Mouse (Mus musculus) heart, embryonic 12.5 days (tissue): ENCODE data around the gene Dhx36. TPM values are rescaled to one million over a fixed set of nuclear protein-coding genes. Genes with fewer than 3 reads are reported as not detected.

Experiments used
- ATAC-seq: fragments of 200-750 bp; cut with Nextera tagmentation; 2 replicates; pipeline ENCODE4 v1.8.0; 2017; ENCODE audit warnings: moderate TSS enrichment, moderate library complexity; ENCODE audit not compliant: insufficient number of reproducible peaks, low FRiP score
- H3K27ac ChIP-seq: fragments of 300-500 bp; sonication (generic); 2 replicates; pipeline ENCODE4 v1.5.1; 2016; ENCODE audit warnings: mild to moderate bottlenecking, moderate library complexity; ENCODE audit not compliant: poor library complexity, severe bottlenecking
- H3K27me3 ChIP-seq: fragments of 300-500 bp; sonication (generic); replicated peaks from 2 replicates; pipeline ENCODE4 v1.6.1; 2016; ENCODE audit warnings: mild to moderate bottlenecking, moderate library complexity
- H3K36me3 ChIP-seq: fragments of 300-500 bp; sonication (generic); 2 replicates; pipeline ENCODE4 v1.6.1; 2016; ENCODE audit warnings: mild to moderate bottlenecking, moderate library complexity
- H3K4me1 ChIP-seq: fragments of 300-500 bp; sonication (generic); replicated peaks from 2 replicates; pipeline ENCODE4 v1.6.1; 2016; ENCODE audit warnings: mild to moderate bottlenecking
- H3K4me2 ChIP-seq: fragments of 300-500 bp; sonication (generic); 2 replicates; pipeline ENCODE4 v1.6.1; 2016; ENCODE audit warnings: mild to moderate bottlenecking, moderate library complexity
- H3K4me3 ChIP-seq: fragments of 300-500 bp; sonication (generic); 2 replicates; pipeline ENCODE4 v1.5.1; 2016; ENCODE audit warnings: mild to moderate bottlenecking
- H3K9ac ChIP-seq: fragments of 300-500 bp; sonication (generic); 2 replicates; pipeline ENCODE4 v1.6.1; 2016; ENCODE audit warnings: mild to moderate bottlenecking, moderate library complexity
- H3K9me3 ChIP-seq: fragments of 300-500 bp; sonication (generic); replicated peaks from 2 replicates; pipeline ENCODE4 v1.6.1; 2016; ENCODE audit warnings: mild to moderate bottlenecking, moderate library complexity
- WGBS: fragments of 180-500 bp; shearing (Covaris S2); methylation state at CpG from one replicate; pipeline ENCODE4 v1.1.7; 2016; 5-methylcytosine and 5-hydroxymethylcytosine counted together
- polyA plus RNA-seq: library from polyadenylated mRNA; unstranded; fragments of >200 nt; fragmentation: Nextera tagmentation; extraction: Ambion mirVana; gene quantifications from 2 replicates; pipeline ENCODE4 v1.2.1, GENCODE M21; 2016

Gene Dhx36
- polyA plus RNA-seq, 1 experiment from 2014 or later = 25.6 TPM

DNA sequence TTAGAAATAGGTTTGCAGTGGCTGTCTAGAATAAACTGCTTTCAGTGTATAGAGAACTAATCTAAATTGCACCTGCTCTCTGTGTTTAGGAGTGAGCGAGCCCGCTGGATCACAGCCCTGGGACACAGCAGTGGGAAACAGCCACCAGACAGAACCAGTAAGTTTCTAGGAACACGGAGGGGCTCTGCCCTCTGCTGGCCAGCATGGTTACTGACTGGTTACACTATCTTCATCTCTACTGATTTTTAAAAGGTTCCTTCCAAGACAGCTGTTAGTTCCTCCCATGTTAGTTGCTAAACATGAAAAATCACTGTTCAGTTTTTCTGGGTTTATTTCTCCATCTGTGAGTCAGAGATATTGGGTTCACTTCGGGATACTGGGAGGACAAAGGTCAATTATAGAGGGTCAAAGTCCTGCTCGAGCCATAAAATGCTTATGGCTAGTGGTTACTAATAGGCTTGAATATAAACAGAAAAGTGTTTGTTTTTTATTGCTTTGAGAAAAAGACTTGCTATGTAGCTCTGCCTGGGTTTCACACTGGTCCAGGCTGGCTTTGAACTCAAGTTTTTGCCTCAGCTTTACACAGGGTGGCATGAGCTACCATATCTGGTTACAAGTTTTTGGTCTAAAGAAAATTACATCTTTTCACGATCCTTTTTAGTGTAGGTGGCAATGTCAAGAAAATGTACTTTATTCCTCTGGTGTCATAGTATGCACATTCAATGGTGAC is 48.4 kb downstream of the Dhx36 start:
- Histone ChIP-seq H3K4me1 (peaks cover 4% of the 10 kb centered on the region; the same call in 1 of the 2 replicates), H3K4me2 (no peak overlapping the region), H3K36me3 (peaks cover 32% of the 10 kb centered on the region), H3K27ac (no peak overlapping the region), H3K9me3 (no peaks in the 10 kb centered on the region), H3K27me3 (no peaks in the 10 kb centered on the region), H3K9ac (no peak overlapping the region), H3K4me3 (no peak overlapping the region)
- WGBS = 48% methylated on average over 6 of the region's 6 CpGs
- ATAC-seq = no peak

- ATAC-seq = no peak
- peaks cover 16% of the 10 kb centered on the region for H3K36me3 ChIP-seq
- no peak overlapping the region for H3K9ac ChIP-seq
- no peaks in the 10 kb centered on the region for H3K27me3 ChIP-seq
- no peak overlapping the region for H3K4me2 ChIP-seq
- no peak overlapping the region for H3K4me3 ChIP-seq
- peaks cover 18% of the 10 kb centered on the region for H3K4me1 ChIP-seq
- H3K27ac ChIP-seq = no peak overlapping the region
- WGBS = 41% methylated on average over 1 of the region's 1 CpGs
- no peaks in the 10 kb centered on the region for H3K9me3 ChIP-seq
These were observed 51.0 kb downstream of the Dhx36 start for GRCm38 (mm10) chr3:62455854-62456253.

DNA sequence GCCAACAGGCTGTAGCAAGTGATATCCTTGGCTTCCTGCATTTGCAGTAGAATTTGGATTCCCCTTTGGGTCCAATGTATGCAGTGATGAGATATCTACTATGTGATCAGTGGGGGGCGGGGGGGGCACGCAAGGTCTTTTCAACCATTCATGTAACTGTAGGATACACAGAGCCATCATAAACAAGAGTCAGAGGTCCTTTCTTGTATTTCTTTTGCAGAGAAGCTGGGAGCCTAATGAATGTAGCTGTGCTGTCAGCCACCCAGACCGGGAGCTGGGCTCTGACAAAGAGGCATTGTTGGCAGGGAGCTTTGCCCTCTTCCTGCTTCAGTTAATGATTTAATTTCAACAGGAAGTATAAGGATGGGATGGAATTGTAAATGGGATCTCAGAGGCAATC is 52.7 kb downstream of the Dhx36 start:
- no peak overlapping the region for H3K27ac ChIP-seq
- H3K4me3 ChIP-seq = no peak overlapping the region
- WGBS = 52% methylated on average over 3 of the region's 3 CpGs
- no peak overlapping the region for H3K4me2 ChIP-seq
- peaks cover 2% of the 10 kb centered on the region; the same call in 1 of the 2 replicates for H3K36me3 ChIP-seq
- peaks cover 19% of the 10 kb centered on the region for H3K4me1 ChIP-seq
- no peak for ATAC-seq
- H3K27me3 ChIP-seq = no peaks in the 10 kb centered on the region
- H3K9me3 ChIP-seq = no peaks in the 10 kb centered on the region
- H3K9ac ChIP-seq = no peak overlapping the region

GRCm38 (mm10) chr3:62452961-62453360 is 53.8 kb downstream of the Dhx36 start:
- Histone ChIP-seq H3K27ac (no peak overlapping the region), H3K36me3 (0 out of 2 replicates have a peak, but pooled peaks cover 2% of the 10 kb centered on the region), H3K9me3 (no peaks in the 10 kb centered on the region), H3K9ac (no peak overlapping the region), H3K27me3 (no peaks in the 10 kb centered on the region), H3K4me3 (no peak overlapping the region), H3K4me1 (peaks cover 19% of the 10 kb centered on the region), H3K4me2 (no peak overlapping the region)
- WGBS = 52% methylated on average over 4 of the region's 4 CpGs
- ATAC-seq = no peak

GRCm38 (mm10) chr3:62449871-62450496 is 56.8 kb downstream of the Dhx36 start:
- Histone ChIP-seq H3K4me1 (peaks cover 24% of the 10 kb centered on the region), H3K27me3 (no peaks in the 10 kb centered on the region), H3K4me2 (no peak overlapping the region), H3K4me3 (no peak overlapping the region), H3K36me3 (0 out of 2 replicates have a peak, but pooled peaks cover 2% of the 10 kb centered on the region), H3K27ac (no peak overlapping the region), H3K9me3 (no peaks in the 10 kb centered on the region), H3K9ac (no peak overlapping the region)
- ATAC-seq = no peak
- 82% methylated on average over 4 of the region's 4 CpGs for WGBS

DNA sequence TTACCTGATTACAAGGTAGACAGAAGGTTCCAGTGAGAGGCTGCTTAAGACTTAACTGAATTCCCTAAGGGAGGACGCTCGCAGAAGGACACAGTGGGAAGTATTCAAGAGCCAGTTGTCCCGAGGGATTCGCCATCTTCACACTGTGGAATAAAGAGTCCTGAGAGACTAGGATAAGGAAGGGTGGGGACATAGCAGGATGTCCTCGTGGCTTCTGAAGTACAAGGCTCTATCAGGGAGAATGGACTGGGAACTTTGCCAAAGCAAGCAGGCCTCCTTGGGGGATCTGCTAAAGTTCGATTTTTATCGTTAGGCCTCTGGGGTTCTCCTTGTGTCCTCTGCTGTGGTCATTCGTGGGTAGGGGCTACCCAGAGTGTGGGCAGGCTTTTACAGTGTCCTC is 59.7 kb downstream of the Dhx36 start:
- no peak for ATAC-seq
- no peaks in the 10 kb centered on the region for H3K9me3 ChIP-seq
- no peak overlapping the region for H3K9ac ChIP-seq
- H3K4me1 ChIP-seq = peaks cover 14% of the 10 kb centered on the region
- H3K27ac ChIP-seq = no peak overlapping the region
- no peak overlapping the region for H3K4me3 ChIP-seq
- no peaks in the 10 kb centered on the region for H3K27me3 ChIP-seq
- WGBS = 53% methylated on average over 8 of the region's 8 CpGs
- no peak overlapping the region for H3K4me2 ChIP-seq
- 0 out of 2 replicates have a peak, but pooled peaks cover 2% of the 10 kb centered on the region for H3K36me3 ChIP-seq

- no peak overlapping the region for H3K4me2 ChIP-seq
- H3K4me3 ChIP-seq = no peak overlapping the region
- H3K36me3 ChIP-seq = 0 out of 2 replicates have a peak, but pooled peaks cover 2% of the 10 kb centered on the region
- no peaks in the 10 kb centered on the region for H3K9me3 ChIP-seq
- H3K27me3 ChIP-seq = no peaks in the 10 kb centered on the region
- H3K27ac ChIP-seq = no peak overlapping the region
- peaks cover 10% of the 10 kb centered on the region for H3K4me1 ChIP-seq
- H3K9ac ChIP-seq = no peak overlapping the region
- no peak for ATAC-seq
- 68% methylated on average over 7 of the region's 7 CpGs for WGBS
These were observed 60.5 kb downstream of the Dhx36 start for GRCm38 (mm10) chr3:62446271-62446670.

DNA sequence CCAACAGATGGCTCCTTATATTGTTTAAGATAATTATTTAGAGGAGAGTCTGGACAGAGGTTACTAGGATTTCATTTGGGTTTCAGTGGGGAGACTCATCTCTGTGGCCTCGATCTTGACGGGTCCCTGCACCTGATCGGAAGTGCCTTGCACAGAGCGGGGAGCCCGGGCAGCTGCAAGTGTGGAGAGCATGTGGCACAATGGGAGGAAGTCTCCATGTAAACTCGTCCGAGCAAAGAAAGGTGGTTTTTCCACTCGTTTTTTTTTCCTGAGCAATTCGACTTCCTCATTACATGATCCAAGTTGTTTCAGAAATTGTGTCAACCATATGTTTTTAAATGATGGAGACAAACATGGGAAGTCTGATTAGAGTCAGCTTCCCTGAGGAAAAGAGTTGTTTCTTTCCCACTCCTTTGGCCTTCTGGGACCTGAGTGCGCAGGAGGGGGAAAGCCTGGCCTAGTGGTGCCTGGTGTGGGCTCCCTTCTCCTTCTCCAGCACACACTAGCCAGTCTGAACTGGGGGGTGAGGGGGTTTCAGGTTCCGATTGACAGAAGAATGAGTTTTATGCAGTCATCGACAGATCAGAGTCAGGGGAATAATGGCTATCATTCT is 63.1 kb downstream of the Dhx36 start:
- Histone ChIP-seq H3K9ac (no peak overlapping the region), H3K4me3 (no peak overlapping the region), H3K36me3 (no peaks in the 10 kb centered on the region), H3K9me3 (no peaks in the 10 kb centered on the region), H3K4me1 (peaks cover 5% of the 10 kb centered on the region; the same call in 1 of the 2 replicates), H3K27me3 (no peaks in the 10 kb centered on the region), H3K27ac (peak overlapping the region; percentile 32; the same call in 1 of the 2 replicates), H3K4me2 (no peak overlapping the region)
- no peak for ATAC-seq
- WGBS = 65% methylated on average over 12 of the region's 12 CpGs

GRCm38 (mm10) chr3:62440431-62440969 is 66.3 kb downstream of the Dhx36 start:
- H3K36me3 ChIP-seq = no peaks in the 10 kb centered on the region
- WGBS = 52% methylated on average over 5 of the region's 5 CpGs
- no peaks in the 10 kb centered on the region for H3K27me3 ChIP-seq
- ATAC-seq = no peak
- H3K27ac ChIP-seq = no peak overlapping the region; the same call in 1 of the 2 replicates
- no peak overlapping the region for H3K4me2 ChIP-seq
- no peaks in the 10 kb centered on the region for H3K4me1 ChIP-seq
- no peak overlapping the region for H3K4me3 ChIP-seq
- H3K9ac ChIP-seq = no peak overlapping the region
- no peaks in the 10 kb centered on the region for H3K9me3 ChIP-seq

- H3K4me1 ChIP-seq = 0 out of 2 replicates have a peak, but pooled peaks cover 4% of the 10 kb centered on the region
- H3K4me3 ChIP-seq = no peak overlapping the region
- H3K27ac ChIP-seq = no peak overlapping the region
- H3K9me3 ChIP-seq = no peaks in the 10 kb centered on the region
- no peaks in the 10 kb centered on the region for H3K27me3 ChIP-seq
- H3K9ac ChIP-seq = no peak overlapping the region
- ATAC-seq = no peak
- no peaks in the 10 kb centered on the region for H3K36me3 ChIP-seq
- H3K4me2 ChIP-seq = no peak overlapping the region
These were observed 70.9 kb downstream of the Dhx36 start for GRCm38 (mm10) chr3:62435923-62436322.

DNA sequence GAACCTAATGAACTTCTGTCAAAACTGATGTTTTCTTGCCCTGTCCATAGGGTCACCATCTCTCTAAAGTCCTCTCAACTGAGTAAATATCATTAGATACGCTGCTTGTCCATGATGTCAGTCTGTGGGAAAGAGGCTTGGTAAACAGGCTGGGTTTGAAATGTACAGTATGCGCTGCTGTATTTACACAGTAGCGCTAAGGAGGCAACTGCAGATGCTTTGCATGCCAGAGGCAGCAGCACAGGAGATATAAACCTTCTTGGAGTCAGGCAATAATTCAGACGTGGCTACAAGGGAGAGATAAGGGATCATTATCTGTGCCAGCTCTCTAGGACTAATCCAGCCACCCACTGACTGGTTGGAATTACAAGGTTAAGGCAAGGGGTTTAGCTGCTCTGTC is 73.1 kb downstream of the Dhx36 start:
- H3K4me2 ChIP-seq = no peak overlapping the region
- H3K9ac ChIP-seq = no peak overlapping the region
- no peak for ATAC-seq

More for the DNA sequence above, 73.1 kb downstream of the Dhx36 start:
- no peaks in the 10 kb centered on the region for H3K27me3 ChIP-seq
- H3K4me1 ChIP-seq = 0 out of 2 replicates have a peak, but pooled peaks cover 4% of the 10 kb centered on the region
- H3K27ac ChIP-seq = no peak overlapping the region
- 38% methylated on average over 4 of the region's 4 CpGs for WGBS
- H3K36me3 ChIP-seq = no peaks in the 10 kb centered on the region
- no peaks in the 10 kb centered on the region for H3K9me3 ChIP-seq
- no peak overlapping the region for H3K4me3 ChIP-seq
